In the genomic region with DNA sequence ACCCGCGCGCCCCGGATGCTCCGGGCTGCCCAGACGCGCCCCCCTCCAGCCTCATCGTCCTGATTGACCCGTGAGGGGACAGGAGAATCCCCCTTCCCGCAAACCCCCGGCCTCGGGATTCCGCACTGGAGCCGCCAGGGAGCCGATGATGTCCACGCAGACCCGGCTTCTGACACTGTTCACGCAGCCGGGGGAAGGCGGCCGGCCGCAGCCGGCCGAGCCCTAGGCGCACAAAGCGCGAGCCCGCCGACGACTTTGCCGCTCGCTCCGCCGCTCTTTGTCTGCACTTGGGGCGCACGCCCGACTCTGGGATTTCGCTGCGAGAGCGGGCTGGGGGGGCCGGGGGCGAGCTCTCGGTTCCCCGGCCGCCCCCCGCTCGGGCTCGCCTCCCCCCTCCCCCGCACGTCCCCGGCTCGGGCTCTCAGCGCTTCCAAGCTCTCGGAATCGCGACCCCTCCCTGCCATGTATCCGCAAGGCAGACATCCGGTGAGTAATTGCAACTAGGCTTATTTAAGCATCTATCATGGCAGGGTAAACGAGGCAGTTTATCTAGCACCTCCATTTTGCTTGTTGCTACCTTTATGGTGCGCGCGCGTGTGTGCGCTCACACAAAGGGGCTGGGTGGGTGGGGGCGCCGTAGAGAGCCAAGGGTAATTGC, we compare ENCODE assay signal across 8 mouse cellular contexts. TPM values are rescaled to one million over a fixed set of nuclear protein-coding genes. Genes with fewer than 3 reads are reported as not detected.
A peak's percentile ranks its signal among the peaks of the same experiment; 100 is the strongest.
DNase-seq lines count a peak whose midpoint lies in the region; ATAC-seq and TF ChIP-seq lines count a peak whose summit lies in the region.

No protein-coding gene starts in this region.

- peaks cover 37% of the 10 kb centered on the region for H3K36me3 ChIP-seq in forebrain, embryonic 10.5 days (replicated peaks)
- 0 out of 2 replicates have a peak, but pooled peaks cover 6% of the 10 kb centered on the region for H3K36me3 ChIP-seq in hindbrain, embryonic 12.5 days
- no peaks in the 10 kb centered on the region for H3K36me3 ChIP-seq in liver, embryonic 14.5 days (replicated peaks; ENCODE audit: control insufficient read depth, insufficient read depth, low read depth)

- TF ChIP-seq EP300 in liver, embryonic 14.5 days (IDR thresholded peaks at IDR 0.05; ENCODE audit: low read depth): no peak

- peak; percentile 44 for TF ChIP-seq CTCF in layer of hippocampus, adult 2 months (conservative IDR thresholded peaks at IDR 0.05)
- no peak for TF ChIP-seq CTCF in liver, embryonic 14.5 days (IDR thresholded peaks at IDR 0.05; ENCODE audit: low read depth)
- no peak for TF ChIP-seq CTCF in olfactory bulb, adult 2 months (IDR thresholded peaks at IDR 0.05; ENCODE audit: insufficient read depth, low read depth, low read length)

- peak overlapping the region; percentile 53 for H3K4me3 ChIP-seq in layer of hippocampus, adult 2 months
- H3K4me3 ChIP-seq in forebrain, embryonic 10.5 days: peak overlapping the region; percentile 98
- H3K4me3 ChIP-seq in hindbrain, embryonic 12.5 days: peak overlapping the region; percentile 94
- H3K4me3 ChIP-seq in liver, embryonic 14.5 days (ENCODE audit: insufficient read depth in 1 of 2, low read depth in 2 of 2, low read length in 2 of 2): peak overlapping the region; percentile 72 to 77
- peak overlapping the region; percentile 68 for H3K4me3 ChIP-seq in olfactory bulb, adult 2 months (ENCODE audit: insufficient read depth, low read depth, low read length)

- no peak for TF ChIP-seq POLR2A in olfactory bulb, adult 2 months (IDR thresholded peaks at IDR 0.05; ENCODE audit: insufficient read depth, low read depth, low read length)

- DNase-seq in layer of hippocampus, adult 2 months (ENCODE audit: low spot score in 2 of 2): no peak
- no peak for DNase-seq in layer of hippocampus, postnatal 14 days (ENCODE audit: low spot score in 2 of 2)
- peak; percentile 74 for DNase-seq in adrenal gland, postnatal 14 days
- peak; percentile 77 for DNase-seq in forebrain, embryonic 10.5 days (ENCODE audit: extremely low spot score, low spot score)
- DNase-seq in liver, embryonic 14.5 days (ENCODE audit: low read depth in 3 of 3, low spot score in 3 of 3): no peak
- DNase-seq in urinary bladder, adult 2 months (ENCODE audit: low spot score): peak; percentile 52

- H3K9ac ChIP-seq in hindbrain, embryonic 12.5 days: peak overlapping the region; percentile 99
- H3K9ac ChIP-seq in liver, embryonic 14.5 days (replicated peaks): peak overlapping the region; percentile 66

- H3K27ac ChIP-seq in layer of hippocampus, adult 2 months: peak overlapping the region; percentile 96
- peak overlapping the region; percentile 100 for H3K27ac ChIP-seq in forebrain, embryonic 10.5 days
- peak overlapping the region; percentile 95 for H3K27ac ChIP-seq in hindbrain, embryonic 12.5 days
- no peak overlapping the region for H3K27ac ChIP-seq in liver, embryonic 14.5 days
- peak overlapping the region; percentile 83 for H3K27ac ChIP-seq in olfactory bulb, adult 2 months (ENCODE audit: insufficient read depth, low read depth, low read length)

- H3K4me2 ChIP-seq in hindbrain, embryonic 12.5 days (replicated peaks): peak overlapping the region; percentile 91
- H3K4me2 ChIP-seq in liver, embryonic 14.5 days (ENCODE audit: low read depth): peak overlapping the region; percentile 99

- peaks cover 2% of the 10 kb centered on the region for H3K27me3 ChIP-seq in forebrain, embryonic 10.5 days (ENCODE audit: poor library complexity, severe bottlenecking)
- H3K27me3 ChIP-seq in hindbrain, embryonic 12.5 days: peaks cover under 1% of the 10 kb centered on the region; the same call in 1 of the 2 replicates
- H3K27me3 ChIP-seq in liver, embryonic 14.5 days (ENCODE audit: control insufficient read depth, insufficient read depth, low read length): peaks cover 39% of the 10 kb centered on the region

- ATAC-seq in hindbrain, embryonic 12.5 days (ENCODE audit: low FRiP score): no peak
- ATAC-seq in liver, embryonic 14.5 days (ENCODE audit: insufficient read depth): no peak

- WGBS in forebrain, embryonic 10.5 days: under 1% methylated on average over 63 of the region's 66 CpGs
- WGBS in hindbrain, embryonic 12.5 days: 1% methylated on average over 61 of the region's 66 CpGs
- WGBS in liver, embryonic 14.5 days (ENCODE audit: insufficient replicate concordance): under 1% methylated on average over 66 of the region's 66 CpGs
- WGBS in olfactory bulb, adult 2 months: 1% methylated on average over 64 of the region's 66 CpGs

- no peaks in the 10 kb centered on the region for H3K9me3 ChIP-seq in forebrain, embryonic 10.5 days
- H3K9me3 ChIP-seq in hindbrain, embryonic 12.5 days (replicated peaks): no peaks in the 10 kb centered on the region
- no peaks in the 10 kb centered on the region for H3K9me3 ChIP-seq in liver, embryonic 14.5 days (ENCODE audit: control insufficient read depth, low read length)

- peaks cover 84% of the 10 kb centered on the region for H3K4me1 ChIP-seq in forebrain, embryonic 10.5 days
- peaks cover 62% of the 10 kb centered on the region for H3K4me1 ChIP-seq in hindbrain, embryonic 12.5 days
- H3K4me1 ChIP-seq in liver, embryonic 14.5 days (replicated peaks; ENCODE audit: control insufficient read depth in 2 of 2, insufficient read depth in 2 of 2, low read length in 1 of 2): peaks cover 31 to 38% of the 10 kb centered on the region in 2 experiments
- peaks cover 29% of the 10 kb centered on the region for H3K4me1 ChIP-seq in olfactory bulb, adult 2 months (ENCODE audit: control insufficient read depth, insufficient read depth, low read length)

RNA-seq across cellular contexts. Expression of gene Tle3, which starts 0.9 kb away (rescaled TPM):
- 10 to 100 TPM; 53.1 to 57.2 TPM for total RNA-seq in layer of hippocampus, adult 2 months (2021)
- total RNA-seq in layer of hippocampus, postnatal 14 days (2021): 10 to 100 TPM; 73.5 to 77.2 TPM
- 98.9 and 107 TPM in 2 replicates for total RNA-seq in adrenal gland, postnatal 14 days (2021)
- 43.4 and 45.6 TPM in 2 replicates for polyA plus RNA-seq in forebrain, embryonic 10.5 days (2016; fragmentation: Nextera tagmentation; extraction: Ambion mirVana)
- 56.3 and 59.9 TPM in 2 replicates for polyA plus RNA-seq in hindbrain, embryonic 12.5 days (2016; fragmentation: Nextera tagmentation; extraction: Ambion mirVana)
- 4.6 and 4.7 TPM in 2 replicates for polyA plus RNA-seq in liver, embryonic 14.5 days (2012; rRNA removed)
- polyA plus RNA-seq in liver, embryonic 14.5 days (2014; fragmentation: Nextera tagmentation; extraction: Ambion mirVana): 2.7 and 2.9 TPM in 2 replicates
- polyA plus RNA-seq in olfactory bulb, adult 2 months (2012; ENCODE audit: insufficient read depth, insufficient read length, low replicate concordance, missing spikeins): not detected in 2 replicates
- polyA plus RNA-seq in urinary bladder, adult 2 months (2012; rRNA removed): 39.4 and 49.1 TPM in 2 replicates

Comparison
In these comparisons a context has a peak if more than half of its experiments do, and no peak if none do; other contexts are left out.
1. DNase-seq: peak in adrenal gland, postnatal 14 days (single experiment), forebrain, embryonic 10.5 days (single experiment) and urinary bladder, adult 2 months (single experiment); none in layer of hippocampus, adult 2 months (0 of 2), layer of hippocampus, postnatal 14 days (0 of 2) and liver, embryonic 14.5 days (0 of 3).
2. Peak in every context shown above with its lines, with median percentiles within 50 percentile points of each other: H3K4me3 ChIP-seq.